In genomic region chr19:14225787-14226186, GRCm38 (mm10) we compare ENCODE assay signal across 18 mouse cellular contexts.
DNase-seq lines count a peak whose midpoint lies in the region; TF ChIP-seq lines count a peak whose summit lies in the region.
"Had no signal": no experiment of that assay in that cellular context is flagged by ENCODE, and none has a peak within 500 bp of the region (broad histone marks: within the 10 kb centered on the region; RNA-seq: fewer than 3 reads in every experiment).

No protein-coding gene starts in this region.

- H3K4me3 ChIP-seq in gastrocnemius, adult 2 months = no peak overlapping the region
- H3K4me3 ChIP-seq: embryonic facial prominence, embryonic 15.5 days; intestine, embryonic 15.5 days; limb, embryonic 12.5 days; liver, embryonic 13.5 days; lung, embryonic 15.5 days had no signal

- peak overlapping the region; percentile 64 for H3K27ac ChIP-seq in gastrocnemius, adult 2 months
- H3K27ac ChIP-seq: embryonic facial prominence, embryonic 15.5 days; hindbrain, embryonic 14.5 days; intestine, embryonic 15.5 days; limb, embryonic 12.5 days; liver, embryonic 13.5 days; lung, embryonic 15.5 days; stomach, postnatal 0 days had no signal

- TF ChIP-seq CTCF in gastrocnemius, adult 2 months (IDR thresholded peaks at IDR 0.05) = no peak

- intact Hi-C loops in gastrocnemius, adult 2 months (cut with DNase I) = loop anchor here (1.0 to 10.0 kb wide), 5 partner anchors 15 to 809 kb away; partner anchors contain the start of gene Tle4

- DNase-seq in embryo, embryonic 11 days = peak; percentile 15
- no peak for DNase-seq in embryo, embryonic 9.5 days (ENCODE audit: extremely low spot score)
- peak; percentile 14 to 24 for DNase-seq in layer of hippocampus, postnatal 14 days (ENCODE audit: low spot score in 2 of 2)
- DNase-seq in layer of hippocampus, adult 11-12 months (ENCODE audit: low spot score) = no peak
- peak; percentile 68 for DNase-seq in gastrocnemius, adult 2 months
- DNase-seq in spleen, adult 12 weeks (ENCODE audit: low spot score) = no peak
- DNase-seq in cerebellum, postnatal 10 days = no peak
- no peak for DNase-seq in cerebellum, adult 18-20 months
- DNase-seq: cerebellum, adult 11-12 months; liver, embryonic 13.5 days; midbrain, embryonic 14.5 days; thymus, postnatal 14 days had no signal

Comparison
In these comparisons a context has a peak if more than half of its experiments do, and no peak if none do; other contexts are left out.
1. DNase-seq: peak in embryo, embryonic 11 days (single experiment), layer of hippocampus, postnatal 14 days (2 of 2) and gastrocnemius, adult 2 months (single experiment); none in embryo, embryonic 9.5 days (single experiment), layer of hippocampus, adult 11-12 months (single experiment), spleen, adult 12 weeks (single experiment), cerebellum, postnatal 10 days (0 of 2) and cerebellum, adult 18-20 months (0 of 2).